Mouse (Mus musculus) liver, embryonic 14.5 days (tissue): ENCODE data around the gene Cyb561d2. TPM values are rescaled to one million over a fixed set of nuclear protein-coding genes. Genes with fewer than 3 reads are reported as not detected.
A peak's percentile ranks its signal among the peaks of the same experiment; 100 is the strongest.

Experiments
- ATAC-seq: fragments of 200-750 bp; cut with Nextera tagmentation; 2 replicates; pipeline ENCODE4 v1.8.0; 2017; ENCODE audit warnings: moderate number of reproducible peaks, mild to moderate bottlenecking, moderate library complexity; ENCODE audit not compliant: insufficient read depth
- DNase-seq, 3 experiments: peaks; one replicate each; pipeline ENCODE4 v3.0.0-alpha.2; 2012 to 2013; ENCODE audit warnings: low read depth in 3 of 3, low spot score in 3 of 3
- H3K27ac ChIP-seq: fragments of 300-500 bp; sonication (generic); 2 replicates; pipeline ENCODE4 v1.5.1; 2014; ENCODE audit warnings: moderate library complexity, mild to moderate bottlenecking, control low read depth, inconsistent platforms
- H3K27me3 ChIP-seq: fragments of 300-500 bp; sonication (generic); 2 replicates; pipeline ENCODE4 v1.6.1; 2014; ENCODE audit warnings: mild to moderate bottlenecking, low read length, moderate library complexity; ENCODE audit not compliant: control insufficient read depth, insufficient read depth
- H3K36me3 ChIP-seq: fragments of 300-500 bp; sonication (generic); replicated peaks from 2 replicates; pipeline ENCODE4 v1.6.1; 2014; ENCODE audit warnings: low read depth; ENCODE audit not compliant: control insufficient read depth, insufficient read depth
- H3K4me1 ChIP-seq, 2 experiments: fragments of 200-500 bp in 1 of 2; fragments of 300-500 bp in 1 of 2; sonication (generic) in 1 of 2; replicated peaks; 2 replicates each; pipeline ENCODE4 v1.6.1; 2012 to 2014; ENCODE audit warnings: antibody characterized with exemption in 1 of 2, inconsistent platforms in 1 of 2, low read length in 1 of 2; ENCODE audit not compliant: control insufficient read depth in 2 of 2, insufficient read depth in 2 of 2
- H3K4me2 ChIP-seq: fragments of 300-500 bp; sonication (generic); 2 replicates; pipeline ENCODE4 v1.6.1; 2014; ENCODE audit warnings: low read depth, mild to moderate bottlenecking, control low read depth, moderate library complexity
- H3K4me3 ChIP-seq, 2 experiments: fragments of 200-500 bp in 1 of 2; fragments of 300-500 bp in 1 of 2; sonication (generic) in 1 of 2; 2 replicates each; pipeline ENCODE4 v1.5.1; 2012 to 2014; ENCODE audit warnings: low read depth in 2 of 2, low read length in 2 of 2, mild to moderate bottlenecking in 2 of 2, control low read depth in 1 of 2, inconsistent platforms in 1 of 2, moderate library complexity in 1 of 2; ENCODE audit not compliant: insufficient read depth in 1 of 2
- H3K9ac ChIP-seq: fragments of 300-500 bp; sonication (generic); replicated peaks from 2 replicates; pipeline ENCODE4 v1.6.1; 2014; ENCODE audit warnings: mild to moderate bottlenecking, control low read depth, moderate library complexity
- H3K9me3 ChIP-seq: fragments of 300-500 bp; sonication (generic); 2 replicates; pipeline ENCODE4 v1.6.1; 2016; ENCODE audit warnings: low read length, mixed read lengths; ENCODE audit not compliant: control insufficient read depth
- CTCF ChIP-seq: IDR thresholded peaks from 2 replicates; pipeline ENCODE4 v1.5.1; 2016; ENCODE audit warnings: antibody characterized with exemption, low read depth, control low read depth
- EP300 ChIP-seq: IDR thresholded peaks from 2 replicates; pipeline ENCODE4 v1.6.1; 2016; ENCODE audit warnings: antibody characterized with exemption, low read depth
- WGBS: fragments of 180-500 bp; shearing (Covaris S2); extraction: QIAGEN DNeasy Blood & Tissue Kit; methylation state at CpG from one replicate; pipeline ENCODE4 v1.1.7; 2014; ENCODE audit not compliant: insufficient replicate concordance; 5-methylcytosine and 5-hydroxymethylcytosine counted together
- polyA plus RNA-seq, 2 experiments: library from polyadenylated mRNA; depleted of rRNA in 1 of 2; stranded (reverse) in 1 of 2; unstranded in 1 of 2; fragments of >200 nt; fragmentation: Nextera tagmentation in 1 of 2; extraction: Ambion mirVana in 1 of 2; gene quantifications; 2 replicates each; pipeline versions ENCODE4 v1.2.1 to v1.2.3; 2012 to 2014

Gene Cyb561d2
- polyA plus RNA-seq, 2 experiments: 9.8 to 14.1 TPM

DNA sequence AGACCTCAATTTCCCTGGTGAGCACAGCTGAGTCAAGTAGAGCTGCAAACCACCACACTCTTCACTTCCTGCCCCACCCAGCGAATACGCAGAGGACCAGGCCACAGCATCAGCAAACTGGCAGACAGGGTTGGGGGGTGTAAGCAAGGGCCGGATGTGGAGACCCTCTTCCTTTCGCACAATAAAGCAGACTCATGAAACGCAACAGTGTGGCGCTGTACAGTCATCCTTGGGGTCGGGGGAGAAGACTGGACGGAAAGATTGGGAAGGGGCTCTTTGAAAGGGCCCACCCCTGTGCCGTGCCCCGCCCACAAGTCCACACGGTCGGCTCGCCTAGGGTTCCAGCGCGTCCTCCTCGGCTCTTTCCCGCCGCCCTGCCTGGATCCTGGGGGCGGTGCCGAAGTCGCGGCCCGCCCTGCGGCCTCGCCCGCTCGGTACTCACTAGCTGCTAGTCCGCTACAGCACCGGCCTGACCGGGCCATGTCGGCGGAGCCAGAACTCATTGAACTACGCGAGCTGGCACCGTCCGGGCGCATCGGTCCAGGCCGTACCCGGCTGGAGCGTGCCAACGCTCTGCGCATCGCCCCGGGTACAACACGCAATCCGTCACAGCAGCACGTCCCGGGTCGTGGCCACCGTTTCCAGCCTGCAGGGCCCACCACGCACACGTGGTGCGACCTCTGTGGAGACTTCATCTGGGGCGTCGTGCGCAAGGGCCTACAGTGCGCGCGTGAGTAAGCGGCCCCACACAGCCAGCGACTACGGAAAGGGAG, 9.3 kb upstream of the Cyb561d2 start, which contains the start of gene Rassf1:
Gene Rassf1, plus strand, starts transcription at position 439 of the 773 bp plus-strand sequence.
- Histone ChIP-seq H3K36me3 (no peaks in the 10 kb centered on the region), H3K27ac (no peak within 1 kb of the TSS), H3K9me3 (no peaks in the 10 kb centered on the region), H3K4me2 (peak within 1 kb of the TSS; percentile 67), H3K4me3 (peak within 1 kb of the TSS; percentile 39 to 41), H3K4me1 (peaks cover 34 to 45% of the 10 kb centered on the region in 2 experiments), H3K9ac (peak within 1 kb of the TSS; percentile 58), H3K27me3 (peaks cover 3% of the 10 kb centered on the region; the same call in 1 of the 2 replicates)
- WGBS: 1% methylated on average over 63 of the region's 63 CpGs
- peak; percentile 27 for ATAC-seq
- TF ChIP-seq CTCF: peak; percentile 5; the same call in 1 of the 2 replicates
- no peak for TF ChIP-seq EP300
- no peak for DNase-seq

DNA sequence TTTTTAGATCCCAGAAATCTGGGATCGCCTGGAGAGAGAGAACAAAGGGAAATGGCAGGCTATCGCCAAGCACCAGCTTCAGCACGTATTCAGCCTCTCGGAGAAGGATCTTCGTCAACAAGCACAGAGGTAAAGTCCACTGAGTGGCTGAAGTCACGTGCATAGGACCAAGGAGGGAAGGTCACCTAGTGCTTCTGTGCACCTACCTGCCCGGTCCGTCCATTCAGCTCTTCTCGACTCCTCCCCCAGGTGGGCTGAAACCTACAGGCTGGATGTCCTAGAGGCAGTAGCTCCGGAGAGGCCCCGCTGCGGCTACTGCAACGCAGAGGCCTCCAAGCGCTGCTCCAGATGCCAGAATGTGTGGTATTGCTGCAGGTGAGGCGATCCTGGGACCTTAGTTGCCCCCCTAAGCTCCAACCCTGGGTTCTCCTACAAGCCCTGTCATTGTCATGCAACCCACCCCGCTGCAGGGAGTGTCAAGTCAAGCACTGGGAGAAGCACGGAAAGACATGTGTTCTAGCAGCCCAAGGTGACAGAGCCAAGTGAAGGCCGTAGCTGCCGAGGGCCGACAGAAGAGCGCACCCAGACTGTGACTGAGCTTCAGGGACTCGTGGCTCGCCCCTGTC, 8.6 kb upstream of the Cyb561d2 start:
- Histone ChIP-seq H3K4me1 (peaks cover 31 to 38% of the 10 kb centered on the region in 2 experiments), H3K27me3 (peaks cover 3% of the 10 kb centered on the region; the same call in 1 of the 2 replicates), H3K4me2 (peak overlapping the region; percentile 67), H3K9ac (no peak overlapping the region), H3K9me3 (no peaks in the 10 kb centered on the region), H3K27ac (no peak overlapping the region), H3K4me3 (peak overlapping the region in 1 of 2 experiments; percentile 39; a peak in 2 of 4 replicates), H3K36me3 (no peaks in the 10 kb centered on the region)
- TF ChIP-seq CTCF (no peak), EP300 (no peak)
- WGBS: 39% methylated on average over 23 of the region's 23 CpGs
- ATAC-seq (no peak), DNase-seq (no peak)

DNA sequence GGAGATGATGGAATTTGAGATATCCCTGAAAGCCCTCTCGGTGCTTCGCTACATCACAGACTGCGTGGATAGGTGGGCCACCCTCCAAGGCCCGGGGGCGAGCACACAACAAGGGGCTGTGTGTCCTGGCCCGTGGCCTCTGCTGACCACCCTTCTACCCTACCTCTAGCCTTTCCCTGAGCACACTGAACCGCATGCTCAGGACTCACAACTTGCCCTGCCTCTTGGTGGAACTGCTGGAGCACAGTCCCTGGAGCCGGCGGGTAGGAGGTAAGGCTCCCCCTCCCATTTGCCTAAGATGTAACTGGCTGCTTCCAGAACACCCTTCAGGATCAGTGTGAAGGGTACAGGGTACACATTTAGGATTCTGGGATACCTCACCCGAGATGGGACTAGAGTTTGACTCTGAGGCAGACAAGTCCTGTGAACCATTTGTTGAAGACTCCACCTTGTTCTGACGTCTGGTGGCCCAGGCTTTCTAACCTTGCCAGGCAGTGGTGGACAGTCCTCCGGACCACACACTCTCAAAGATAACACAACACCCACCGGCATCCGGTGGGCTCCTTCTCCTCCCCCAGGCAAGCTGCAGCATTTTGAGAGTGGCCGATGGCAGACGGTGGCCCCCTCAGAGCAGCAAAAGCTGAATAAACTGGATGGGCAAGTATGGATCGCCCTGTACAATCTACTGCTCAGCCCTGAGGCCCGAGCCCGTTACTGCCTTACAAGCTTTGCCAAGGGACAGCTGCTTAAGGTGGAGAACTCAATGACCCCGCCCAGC, 7.5 kb upstream of the Cyb561d2 start:
- H3K9me3 ChIP-seq: no peaks in the 10 kb centered on the region
- peaks cover 31 to 36% of the 10 kb centered on the region in 2 experiments for H3K4me1 ChIP-seq
- H3K36me3 ChIP-seq: no peaks in the 10 kb centered on the region
- TF ChIP-seq EP300: no peak
- TF ChIP-seq CTCF: no peak
- peaks cover 3% of the 10 kb centered on the region; the same call in 1 of the 2 replicates for H3K27me3 ChIP-seq
- no peak overlapping the region for H3K27ac ChIP-seq
- no peak overlapping the region for H3K9ac ChIP-seq
- ATAC-seq: no peak
- no peak overlapping the region for H3K4me3 ChIP-seq
- DNase-seq: no peak
- WGBS: 75% methylated on average over 20 of the region's 20 CpGs
- no peak overlapping the region for H3K4me2 ChIP-seq

DNA sequence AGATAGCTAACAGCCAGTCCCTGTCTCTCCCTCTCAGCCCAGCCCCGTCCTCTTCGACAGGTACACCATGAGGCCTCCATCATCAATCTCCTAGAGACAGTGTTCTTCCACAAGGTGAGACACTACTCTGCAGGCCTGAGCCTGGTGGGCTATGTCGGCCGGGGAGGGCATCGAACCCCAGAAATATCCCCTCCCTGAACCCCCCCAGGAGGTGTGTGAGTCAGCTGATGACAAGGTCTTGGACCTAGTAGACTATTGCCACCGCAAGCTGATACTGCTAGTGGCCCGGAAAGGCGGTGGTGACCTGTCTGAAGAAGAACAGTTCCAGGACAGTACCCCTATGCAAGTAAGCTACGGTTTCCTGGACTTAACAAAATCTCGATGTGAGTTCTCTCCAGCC, 6.8 kb upstream of the Cyb561d2 start:
- no peak for TF ChIP-seq EP300
- no peak for TF ChIP-seq CTCF
- Histone ChIP-seq H3K4me3 (no peak overlapping the region), H3K9ac (no peak overlapping the region), H3K36me3 (no peaks in the 10 kb centered on the region), H3K4me2 (no peak overlapping the region), H3K4me1 (peaks cover 31 to 36% of the 10 kb centered on the region in 2 experiments), H3K9me3 (no peaks in the 10 kb centered on the region), H3K27ac (no peak overlapping the region), H3K27me3 (peaks cover 3% of the 10 kb centered on the region; the same call in 1 of the 2 replicates)
- no peak for DNase-seq
- WGBS: 78% methylated on average over 10 of the region's 10 CpGs
- ATAC-seq: no peak
